Mouse (Mus musculus): Measurements from ENCODE around the gene Zmiz2.

- TF ChIP-seq CTCF (IDR thresholded peaks at IDR 0.05; ENCODE audit: control insufficient read depth, insufficient read depth, insufficient read length) (no peak), MAX (IDR thresholded peaks at IDR 0.05) (no peak), MYOG (IDR thresholded peaks at IDR 0.05; ENCODE audit: control insufficient read depth, extremely low read depth, insufficient read length) (no peak), FOSL1 (IDR thresholded peaks at IDR 0.05; ENCODE audit: insufficient read depth, low read length, poor library complexity, severe bottlenecking) (no peak), USF1 (IDR thresholded peaks at IDR 0.05; ENCODE audit: low read depth) (no peak)
These were observed 41.3 kb downstream of the Zmiz2 start for GRCm38 (mm10) chr11:6430186-6430585.

Measured in C2C12 (cell line).